Mouse (Mus musculus) layer of hippocampus, postnatal 14 days (tissue): ENCODE data around the gene Dot1l. TPM values are rescaled to one million over a fixed set of nuclear protein-coding genes. Genes with fewer than 3 reads are reported as not detected.

ENCODE experiments used
- DNase-seq, 2 experiments: peaks; one replicate each; pipeline ENCODE4 v3.0.0; 2021 to 2022; ENCODE audit warnings: low spot score in 2 of 2, mixed read lengths in 1 of 2
- long read RNA-seq, 2 experiments: library from polyadenylated mRNA; stranded (forward); transcript quantifications; one replicate each; pipeline ENCODE4 v2.0.0; 2021
- total RNA-seq, 2 experiments: library from RNA; stranded (reverse); gene quantifications; 2 replicates each; pipeline ENCODE4 v1.2.3; 2021

Dot1l gene
- 10 to 100 TPM; 60.6 to 62.2 TPM for total RNA-seq
- long read RNA-seq, experiment 1, full-length matches to known transcripts, result 1 of 33 reads
- long read RNA-seq, experiment 1, partial matches to known transcripts, result 24 of 33 reads
- long read RNA-seq, experiment 1, other reads (novel, unspliced or antisense), result 8 of 33 reads
- long read RNA-seq, experiment 2, full-length matches to known transcripts, result 3 of 36 reads
- long read RNA-seq, experiment 2, partial matches to known transcripts, result 20 of 36 reads
- long read RNA-seq, experiment 2, other reads (novel, unspliced or antisense), result 13 of 36 reads

GRCm38 (mm10) chr10:80754594-80755290, at the start of gene Dot1l:
Gene Dot1l (plus strand): TSS chr10:80755206.
- peak; percentile 96 to 98 for DNase-seq

GRCm38 (mm10) chr10:80705479-80705878, 49.5 kb upstream of the Dot1l start:
- DNase-seq, result no peak

- no peak for DNase-seq
Measured at GRCm38 (mm10) chr10:80710834-80711233, 44.2 kb upstream of the Dot1l start.

- DNase-seq, result no peak
Measured at GRCm38 (mm10) chr10:80717281-80717680, 37.7 kb upstream of the Dot1l start.

GRCm38 (mm10) chr10:80727369-80728127, 27.5 kb upstream of the Dot1l start:
- no peak for DNase-seq

GRCm38 (mm10) chr10:80732611-80733101, 22.4 kb upstream of the Dot1l start:
- no peak for DNase-seq

- no peak for DNase-seq
Measured at GRCm38 (mm10) chr10:80736731-80737130, 18.3 kb upstream of the Dot1l start.

GRCm38 (mm10) chr10:80738657-80739056, 16.3 kb upstream of the Dot1l start:
- no peak for DNase-seq

- DNase-seq, result peak; percentile 12 to 33
Measured at GRCm38 (mm10) chr10:80741146-80741545, 13.9 kb upstream of the Dot1l start.

- no peak for DNase-seq
Measured at GRCm38 (mm10) chr10:80741634-80742179, 13.3 kb upstream of the Dot1l start.

GRCm38 (mm10) chr10:80742180-80742978, 12.6 kb upstream of the Dot1l start, which contains the start of gene Ap3d1:
Gene Ap3d1 (minus strand): TSS chr10:80742264.
- DNase-seq, result peak; percentile 94 to 99

GRCm38 (mm10) chr10:80744262-80744661, 10.7 kb upstream of the Dot1l start:
- DNase-seq, result no peak

GRCm38 (mm10) chr10:80747410-80747809, 7.6 kb upstream of the Dot1l start:
- DNase-seq, result peak; percentile 70 to 76

- no peak for DNase-seq
Measured at GRCm38 (mm10) chr10:80748609-80749008, 6.4 kb upstream of the Dot1l start.

GRCm38 (mm10) chr10:80751188-80751832, 3.7 kb upstream of the Dot1l start:
- no peak for DNase-seq

- DNase-seq, result peak; percentile 26 to 61
Measured at GRCm38 (mm10) chr10:80752079-80752625, 2.9 kb upstream of the Dot1l start.

- no peak for DNase-seq
Measured at GRCm38 (mm10) chr10:80755291-80756015, 447 bp downstream of the Dot1l start.

GRCm38 (mm10) chr10:80756099-80756498, 1.1 kb downstream of the Dot1l start:
- no peak for DNase-seq

GRCm38 (mm10) chr10:80756509-80756908, 1.5 kb downstream of the Dot1l start:
- no peak for DNase-seq
